Mouse (Mus musculus) B cell, adult 2 months (primary cell): ENCODE data around the gene Efemp2.
A peak's percentile ranks its signal among the peaks of the same experiment; 100 is the strongest.
"Not testable (repeated sequence)": the region's sequence is repeated elsewhere in the genome, so short reads cannot be mapped to it uniquely, and the experiment has no call there.

Source experiments
- DNase-seq, 2 experiments: peaks; one replicate each; pipeline ENCODE4 v3.0.0; 2022

Efemp2 gene

GRCm38 (mm10) chr19:5480016-5480415 is 6.3 kb downstream of the Efemp2 start:
- DNase-seq: no peak

DNA sequence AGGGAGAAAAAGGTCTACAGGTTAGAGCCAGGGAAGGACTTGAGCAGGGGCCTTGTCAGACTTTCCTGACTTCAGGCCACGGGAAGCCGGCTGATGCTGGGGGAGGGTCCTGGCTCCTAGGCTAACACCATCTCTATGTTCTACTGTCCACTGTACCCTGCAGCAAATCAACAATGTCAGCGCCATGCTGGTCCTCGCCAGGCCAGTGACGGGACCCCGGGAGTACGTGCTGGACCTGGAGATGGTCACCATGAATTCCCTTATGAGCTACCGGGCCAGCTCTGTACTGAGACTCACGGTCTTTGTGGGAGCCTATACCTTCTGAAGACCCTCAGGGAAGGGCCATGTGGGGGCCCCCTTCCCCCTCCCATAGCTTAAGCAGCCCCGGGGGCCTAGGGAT is 7.6 kb downstream of the Efemp2 start:
- no peak for DNase-seq

DNA sequence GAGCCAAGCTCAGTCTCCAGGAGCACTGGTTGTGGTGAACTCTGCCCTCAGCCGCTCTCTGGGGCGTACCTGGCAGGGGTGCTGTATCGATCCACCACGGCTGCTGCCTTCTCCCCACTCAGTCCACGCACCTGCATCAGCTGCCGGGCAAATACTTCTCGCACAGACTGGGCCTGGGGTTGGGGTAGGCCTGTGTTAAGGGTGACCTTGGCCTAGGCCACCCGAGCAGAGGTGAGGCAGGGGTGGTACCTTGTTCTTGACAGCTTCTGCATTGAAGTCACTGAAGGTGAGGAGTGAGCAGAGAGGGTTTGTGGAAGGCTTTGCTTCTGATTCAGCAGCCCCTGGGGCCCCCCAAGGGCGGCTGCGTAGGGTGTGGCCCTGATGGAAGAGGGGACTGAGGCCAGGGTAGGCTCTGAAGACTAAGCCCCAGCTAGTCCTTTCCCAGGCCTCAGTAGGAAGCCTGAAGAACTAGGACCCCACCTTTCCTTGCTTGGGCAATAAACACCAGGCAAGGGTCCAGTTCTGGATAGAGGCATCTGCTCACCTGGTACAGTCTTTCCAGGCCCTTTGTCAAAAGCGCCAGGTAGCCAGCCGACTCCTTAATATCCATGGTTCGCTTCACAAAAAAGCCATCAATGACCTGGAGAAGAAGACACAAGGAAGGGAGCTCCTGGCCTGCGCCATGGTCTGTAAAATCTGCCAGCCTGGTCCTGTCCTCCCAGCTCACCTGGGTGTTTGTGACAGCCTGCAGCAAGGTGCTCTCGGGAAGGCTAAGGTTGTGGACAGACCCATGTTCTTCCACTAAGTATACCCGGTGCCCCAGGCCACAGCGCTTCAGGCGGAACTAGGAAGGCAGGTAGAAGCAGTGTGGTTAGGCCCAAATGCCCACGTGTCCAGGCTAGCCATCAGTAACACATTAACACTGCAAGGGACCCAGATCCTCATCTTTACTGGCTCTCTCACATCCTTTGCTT is 9.9 kb downstream of the Efemp2 start:
- DNase-seq: no peak

GRCm38 (mm10) chr19:5484496-5484895 is 10.7 kb downstream of the Efemp2 start:
- no peak for DNase-seq

DNA sequence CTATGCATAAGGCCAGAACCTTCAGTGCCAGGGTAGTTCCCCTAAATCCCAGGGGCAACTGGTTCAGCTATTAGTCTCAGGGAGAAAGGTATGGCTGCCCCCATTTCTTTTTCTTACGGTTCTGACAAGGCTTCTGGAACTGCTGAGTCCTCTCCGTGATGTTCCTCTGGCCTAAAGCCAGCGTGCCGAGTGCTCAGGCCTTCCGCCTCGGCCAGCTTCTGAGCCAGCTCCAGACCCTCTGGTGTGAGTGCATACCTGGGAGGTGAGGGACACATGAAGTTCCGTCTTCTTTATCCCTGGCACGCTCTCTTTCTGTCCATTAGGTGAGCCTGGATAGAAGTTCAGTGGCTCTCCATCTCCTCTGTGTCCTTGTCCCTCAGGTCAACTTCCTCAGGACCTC is 11.6 kb downstream of the Efemp2 start:
- DNase-seq: no peak

- no peak for DNase-seq
These were observed 12.1 kb downstream of the Efemp2 start for GRCm38 (mm10) chr19:5485821-5486220.

DNA sequence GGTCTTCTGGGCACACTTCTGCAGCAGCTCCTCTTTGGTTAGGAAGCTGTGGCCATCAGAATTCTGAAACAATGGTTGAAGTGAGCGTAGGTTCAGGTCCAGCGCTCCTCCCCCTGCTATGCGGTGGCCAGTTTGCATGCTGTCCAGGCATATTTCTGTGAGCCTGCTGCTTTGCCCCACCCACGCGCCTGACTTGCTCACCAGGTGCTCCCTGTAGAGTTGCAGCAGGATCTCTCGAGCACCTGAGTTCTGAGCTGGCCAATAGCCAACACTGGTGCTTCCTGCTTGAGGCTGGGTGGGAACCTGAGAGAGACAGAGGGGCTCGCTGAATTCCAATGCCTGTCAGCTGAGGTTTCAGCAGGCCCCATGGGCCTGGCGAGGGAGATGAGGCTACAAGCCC is 12.5 kb downstream of the Efemp2 start:
- DNase-seq: no peak

DNA sequence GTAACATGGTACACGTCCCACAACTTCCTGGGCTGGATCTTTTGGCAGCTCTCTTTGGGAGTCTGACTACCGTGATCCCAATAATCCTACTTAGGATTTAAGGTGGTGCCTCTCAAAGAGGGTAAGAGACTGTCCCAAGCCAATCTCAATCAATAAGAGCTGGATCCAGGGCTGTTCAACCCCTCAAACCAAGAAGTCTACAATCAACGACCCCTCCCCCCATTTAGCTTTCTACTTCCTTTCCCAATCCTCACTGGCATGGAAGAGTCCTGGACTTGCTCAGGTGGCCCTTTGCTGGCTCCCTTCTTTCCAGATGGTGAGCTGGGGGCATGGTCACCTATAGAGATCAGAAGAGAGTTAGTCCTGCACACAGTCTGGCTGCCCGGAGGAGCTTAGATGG is 13.0 kb downstream of the Efemp2 start:
- DNase-seq: no peak

- peak; percentile 99 for DNase-seq
These were observed 14.2 kb downstream of the Efemp2 start, which contains the start of gene Mus81 for GRCm38 (mm10) chr19:5487768-5488550. Gene Mus81 (minus strand): TSS chr19:5488402.

DNA sequence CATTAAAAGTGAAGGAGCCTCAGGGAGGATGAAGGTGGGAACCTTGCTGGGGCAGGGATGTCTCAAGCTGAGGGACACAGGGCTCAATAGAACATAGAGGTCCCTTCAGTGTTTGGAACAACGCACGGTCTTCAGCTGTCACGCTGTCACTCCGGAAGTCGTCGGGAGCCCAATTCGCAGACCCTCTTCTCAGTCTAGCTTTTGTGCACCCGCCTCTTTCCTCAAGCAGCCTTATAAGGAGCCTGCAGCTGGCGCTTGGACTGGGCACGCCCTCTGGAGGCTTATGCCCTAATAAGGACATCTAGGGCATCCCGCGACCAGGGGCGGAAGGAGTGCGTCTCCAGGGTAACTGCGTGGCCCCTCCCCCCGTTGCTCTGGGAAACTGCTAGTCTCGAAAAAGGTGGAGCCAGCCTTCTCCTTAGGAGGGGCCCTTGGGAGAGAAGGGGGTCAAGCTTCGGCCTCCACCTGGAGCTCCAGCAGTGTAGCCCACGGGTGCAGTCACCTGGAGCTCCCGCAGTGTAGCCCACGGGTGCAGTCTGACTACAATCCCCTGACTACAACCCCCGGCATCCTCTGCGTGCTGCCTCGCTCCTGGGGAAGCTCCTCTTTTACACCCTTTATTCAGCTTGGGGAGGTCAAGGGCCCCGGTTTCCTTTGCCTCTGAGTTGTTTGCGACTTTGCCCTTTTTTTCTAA is 15.3 kb downstream of the Efemp2 start:
- DNase-seq: peak; percentile 95 to 96

DNA sequence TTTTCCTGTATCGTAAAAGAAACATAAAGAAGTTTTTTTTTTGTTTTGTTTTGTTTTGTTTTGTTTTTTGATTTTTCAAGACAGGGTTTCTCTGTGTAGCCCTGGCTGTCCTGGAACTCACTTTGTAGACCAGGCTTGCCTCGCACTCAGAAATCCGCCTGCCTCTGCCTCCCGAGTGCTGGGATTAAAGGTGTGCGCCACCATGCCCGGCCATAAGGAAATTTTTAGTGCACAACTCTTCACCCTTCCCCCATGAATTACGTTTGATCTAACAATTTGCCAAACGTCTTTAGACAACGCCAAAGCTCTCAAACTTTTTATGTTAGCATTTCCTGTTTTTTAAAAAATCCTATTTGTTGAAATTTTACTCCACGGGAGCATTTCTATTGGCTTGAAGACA is 16.0 kb downstream of the Efemp2 start:
- not testable (repeated sequence) for DNase-seq

DNA sequence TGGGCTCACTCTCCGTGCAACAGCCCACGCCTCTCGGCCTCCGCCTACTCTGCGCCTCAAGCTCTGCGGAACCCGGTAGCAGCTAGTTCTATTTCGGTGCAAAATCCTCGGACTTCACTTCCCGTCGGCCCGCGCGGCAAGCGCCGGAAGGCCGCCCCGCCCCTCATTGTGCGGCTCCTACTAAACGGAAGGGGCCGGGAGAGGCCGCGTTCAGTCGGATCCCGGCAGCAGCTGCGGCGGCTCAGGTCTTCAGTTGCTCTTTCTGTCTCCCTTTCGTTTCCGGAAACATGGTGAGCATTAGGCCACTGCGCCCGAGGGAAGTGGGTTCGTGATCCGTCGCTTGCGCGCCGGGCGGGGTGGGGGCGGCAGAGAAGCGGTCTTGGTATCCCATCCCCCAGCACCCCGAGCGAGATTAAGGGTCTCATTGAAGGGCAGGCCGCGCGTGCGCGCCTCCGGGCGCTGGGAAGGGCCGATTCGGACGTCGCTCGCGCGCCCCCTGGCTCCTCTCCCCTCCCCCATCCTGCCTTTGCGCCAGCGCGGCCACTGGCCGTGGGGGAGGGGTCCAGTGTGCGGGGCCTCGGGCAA is 16.7 kb downstream of the Efemp2 start, which contains the start of gene Cfl1:
Gene Cfl1 (plus strand): TSS at position 143 of the 585 bp plus-strand sequence.
- DNase-seq: peak; percentile 94 to 95

GRCm38 (mm10) chr19:5490898-5491708 is 17.3 kb downstream of the Efemp2 start:
- DNase-seq: peak; percentile 91

DNA sequence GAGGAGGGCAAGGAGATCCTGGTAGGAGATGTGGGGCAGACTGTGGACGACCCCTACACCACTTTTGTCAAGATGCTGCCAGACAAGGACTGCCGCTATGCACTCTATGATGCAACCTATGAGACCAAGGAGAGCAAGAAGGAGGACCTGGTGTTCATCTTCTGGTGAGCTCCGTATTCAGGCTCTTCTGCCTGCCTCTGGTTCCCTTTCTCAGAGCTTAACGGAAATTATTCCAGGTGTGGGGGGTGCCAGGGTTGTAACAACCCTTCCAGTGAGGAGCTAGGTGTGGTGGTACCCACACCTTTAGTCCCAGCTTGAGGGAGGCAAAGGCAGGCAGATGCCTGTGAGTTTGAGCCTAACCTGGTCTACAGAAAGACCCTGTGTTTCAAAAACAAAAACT is 18.9 kb downstream of the Efemp2 start:
- no peak for DNase-seq

- peak; percentile 53 to 61 for DNase-seq
These were observed 19.6 kb downstream of the Efemp2 start for GRCm38 (mm10) chr19:5493301-5493721.

DNA sequence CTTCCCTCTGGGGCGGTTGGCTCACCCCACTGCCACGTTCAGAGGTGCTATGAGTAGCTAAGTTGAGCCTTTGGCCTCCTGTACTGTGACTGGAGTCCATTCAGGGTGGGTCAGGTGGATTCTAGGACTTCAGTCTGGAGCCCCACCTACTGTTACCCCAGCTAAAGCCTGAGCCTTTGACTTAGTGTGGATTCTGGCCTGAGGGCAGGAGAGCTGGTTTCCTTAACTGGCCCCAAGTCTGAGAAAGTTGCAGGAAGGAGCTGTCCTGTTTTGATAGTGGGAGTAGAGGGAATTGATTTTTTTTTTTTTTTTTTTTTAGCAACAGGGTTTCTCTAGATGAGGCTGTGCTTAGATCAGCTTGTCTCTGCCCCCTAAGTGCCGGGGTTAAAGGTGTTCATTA is 20.6 kb downstream of the Efemp2 start:
- DNase-seq: no peak

DNA sequence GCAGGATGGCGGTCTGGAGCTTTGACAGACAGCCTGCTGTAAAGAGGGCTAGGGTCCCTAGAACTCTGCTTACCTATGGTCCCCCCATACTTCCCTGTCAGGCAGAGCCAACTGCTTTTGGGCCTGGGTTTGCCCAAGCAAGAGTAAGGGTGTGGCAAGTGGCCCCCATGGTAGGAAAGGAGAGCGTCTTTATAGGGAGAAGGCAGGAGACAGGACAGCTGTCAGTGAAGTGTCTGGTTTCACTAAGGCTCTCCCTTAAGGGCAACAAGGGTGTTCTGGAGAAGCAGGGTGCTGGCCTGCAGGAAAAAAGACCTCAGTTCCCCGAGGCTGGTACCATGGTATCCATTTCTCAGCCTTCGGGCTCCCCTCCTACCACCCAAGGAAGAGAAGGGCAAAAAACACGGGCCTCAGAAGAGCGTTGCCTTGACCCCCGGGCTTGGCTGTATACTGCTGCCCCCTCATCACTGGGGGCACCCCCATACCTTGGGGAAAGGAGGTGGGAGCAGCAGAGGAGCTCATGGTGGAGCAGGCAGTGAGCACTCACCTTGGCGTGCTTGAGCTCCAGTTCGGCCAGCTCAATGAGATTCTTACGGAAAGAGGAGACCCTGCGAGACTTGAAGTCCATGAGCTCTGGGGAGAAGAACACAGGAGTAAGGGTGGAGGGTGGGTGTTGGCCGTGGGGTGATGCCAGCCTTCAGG is 21.7 kb downstream of the Efemp2 start:
- no peak for DNase-seq

DNA sequence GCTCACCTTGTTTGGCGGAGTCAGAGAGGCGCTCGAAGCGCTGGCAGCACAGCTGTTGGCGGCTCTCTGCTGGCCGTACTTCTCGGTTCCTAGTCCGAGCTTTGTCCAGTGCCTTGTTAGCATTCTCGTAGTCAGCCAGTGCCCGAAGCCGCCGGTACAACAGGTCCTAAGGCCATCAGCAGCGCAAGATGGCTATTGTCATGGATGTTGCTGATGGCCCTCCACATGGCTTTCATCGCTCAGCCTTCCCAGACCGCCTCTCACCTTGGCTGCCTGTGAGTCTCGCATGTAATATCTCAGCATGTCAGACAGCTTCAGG is 22.3 kb downstream of the Efemp2 start:
- DNase-seq: no peak

GRCm38 (mm10) chr19:5500330-5500875 is 26.6 kb downstream of the Efemp2 start:
- DNase-seq: no peak

GRCm38 (mm10) chr19:5503687-5504086 is 29.9 kb downstream of the Efemp2 start, which contains the start of gene 1700020D05Rik:
Gene 1700020D05Rik (minus strand): TSS chr19:5503787.
- DNase-seq: no peak
